Mouse (Mus musculus): ENCODE measurements around the gene Ms4a8a. TPM values are rescaled to one million over a fixed set of nuclear protein-coding genes. Genes with fewer than 3 reads are reported as not detected.
"Not testable (repeated sequence)": the region's sequence is repeated elsewhere in the genome, so short reads cannot be mapped to it uniquely, and the experiment has no call there.

The Ms4a8a gene
- 1 to 10 TPM; 2.0 to 2.1 TPM for total RNA-seq (2021)
- long read RNA-seq, experiment 1, partial matches to known transcripts = 1 of 1 reads
- long read RNA-seq, experiment 1, other reads (novel, unspliced or antisense) = 0 of 1 reads
- long read RNA-seq, experiment 2 = 0 reads

GRCm38 (mm10) chr19:11080934-11081333 is at the start of gene Ms4a8a:
TSS of gene Ms4a8a (minus strand) at chr19:11081102.
- peak in 1 of 2 experiments; percentile 26 for DNase-seq

GRCm38 (mm10) chr19:11129702-11130101 is 48.8 kb upstream of the Ms4a8a start:
- no peak for DNase-seq

- peak; percentile 30 to 46 for DNase-seq
Observed at GRCm38 (mm10) chr19:11121016-11121420, 40.1 kb upstream of the Ms4a8a start.

GRCm38 (mm10) chr19:11119338-11119737 is 38.4 kb upstream of the Ms4a8a start:
- DNase-seq = no peak

- peak; percentile 58 to 81 for DNase-seq
Observed at GRCm38 (mm10) chr19:11107746-11108145, 26.8 kb upstream of the Ms4a8a start.

- DNase-seq = no peak
Observed at GRCm38 (mm10) chr19:11101880-11102279, 21.0 kb upstream of the Ms4a8a start.

GRCm38 (mm10) chr19:11098401-11098800 is 17.5 kb upstream of the Ms4a8a start:
- DNase-seq = no peak

GRCm38 (mm10) chr19:11092131-11092530 is 11.2 kb upstream of the Ms4a8a start:
- DNase-seq = not testable (repeated sequence)

GRCm38 (mm10) chr19:11070364-11070763 is 10.5 kb downstream of the Ms4a8a start:
- no peak for DNase-seq

- DNase-seq = no peak
Observed at GRCm38 (mm10) chr19:11065202-11065875, 15.6 kb downstream of the Ms4a8a start.

GRCm38 (mm10) chr19:11060900-11061299 is 20.0 kb downstream of the Ms4a8a start:
- peak in 1 of 2 experiments; percentile 21 for DNase-seq

GRCm38 (mm10) chr19:11059967-11060366 is 20.9 kb downstream of the Ms4a8a start:
- no peak for DNase-seq

- peak; percentile 69 to 89 for DNase-seq
Observed at GRCm38 (mm10) chr19:11055700-11056099, 25.2 kb downstream of the Ms4a8a start.

GRCm38 (mm10) chr19:11053277-11053676 is 27.6 kb downstream of the Ms4a8a start:
- peak in 1 of 2 experiments; percentile 17 for DNase-seq

GRCm38 (mm10) chr19:11052877-11053276 is 28.0 kb downstream of the Ms4a8a start:
- no peak for DNase-seq

- DNase-seq = peak; percentile 37 to 62
Observed at GRCm38 (mm10) chr19:11050286-11050685, 30.6 kb downstream of the Ms4a8a start.

- DNase-seq = peak in 1 of 2 experiments; percentile 24
Observed at GRCm38 (mm10) chr19:11049426-11049825, 31.5 kb downstream of the Ms4a8a start.

- peak; percentile 50 to 69 for DNase-seq
Observed at GRCm38 (mm10) chr19:11048503-11048902, 32.4 kb downstream of the Ms4a8a start.

- peak in 1 of 2 experiments; percentile 29 for DNase-seq
Observed at GRCm38 (mm10) chr19:11048009-11048408, 32.9 kb downstream of the Ms4a8a start.

- peak; percentile 67 to 82 for DNase-seq
Observed at GRCm38 (mm10) chr19:11044996-11045711, 35.7 kb downstream of the Ms4a8a start.

- DNase-seq = no peak
Observed at GRCm38 (mm10) chr19:11044671-11044995, 36.3 kb downstream of the Ms4a8a start.

GRCm38 (mm10) chr19:11037570-11037969 is 43.3 kb downstream of the Ms4a8a start:
- no peak for DNase-seq

GRCm38 (mm10) chr19:11022382-11022781 is 58.5 kb downstream of the Ms4a8a start:
- DNase-seq = no peak
